Mouse (Mus musculus) induced T-regulatory cell, adult 2 months (primary cell): ENCODE data around the gene Dgki.

Experiments
- DNase-seq: peaks from one replicate; pipeline ENCODE4 v3.0.0-alpha.2; 2012; ENCODE audit warnings: low read depth

Dgki gene

DNA sequence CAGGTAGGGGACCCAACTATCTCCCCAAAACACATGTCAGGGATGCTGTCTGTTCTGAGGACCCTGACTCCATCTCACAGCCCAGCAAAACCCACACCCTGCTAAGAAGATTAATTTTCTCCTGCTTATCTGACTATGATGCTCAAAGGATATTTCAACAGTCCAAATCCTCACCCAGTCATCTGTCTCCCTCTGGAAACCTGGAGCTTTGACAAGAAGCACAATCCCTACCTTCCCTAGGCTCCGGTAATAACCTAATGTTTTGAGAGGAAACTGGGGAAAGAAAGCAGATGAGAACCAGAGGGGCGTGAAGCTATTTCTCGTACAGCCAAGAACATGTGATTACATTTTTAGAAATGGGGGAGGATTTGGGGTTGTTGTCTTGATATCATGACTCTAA is 392.8 kb downstream of the Dgki start:
- no peak for DNase-seq

DNA sequence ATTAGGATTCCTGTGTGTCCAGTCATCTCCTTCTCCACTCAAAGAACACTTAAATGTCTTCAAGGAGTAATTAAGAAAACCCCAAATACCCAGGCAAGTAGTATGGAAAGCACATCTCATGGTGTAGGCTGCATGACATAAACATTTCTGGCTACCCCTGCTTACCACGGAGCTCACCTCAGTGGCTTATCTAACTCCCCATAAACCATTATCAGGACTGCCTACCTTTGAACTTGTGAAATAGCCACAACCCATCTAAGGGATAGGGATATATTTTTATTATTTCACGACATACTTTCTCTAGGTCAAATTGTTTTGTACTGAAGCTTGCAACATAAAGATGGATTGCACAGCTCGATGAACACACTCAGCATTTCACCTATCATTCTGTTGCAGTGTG is 394.0 kb downstream of the Dgki start:
- DNase-seq = no peak

DNA sequence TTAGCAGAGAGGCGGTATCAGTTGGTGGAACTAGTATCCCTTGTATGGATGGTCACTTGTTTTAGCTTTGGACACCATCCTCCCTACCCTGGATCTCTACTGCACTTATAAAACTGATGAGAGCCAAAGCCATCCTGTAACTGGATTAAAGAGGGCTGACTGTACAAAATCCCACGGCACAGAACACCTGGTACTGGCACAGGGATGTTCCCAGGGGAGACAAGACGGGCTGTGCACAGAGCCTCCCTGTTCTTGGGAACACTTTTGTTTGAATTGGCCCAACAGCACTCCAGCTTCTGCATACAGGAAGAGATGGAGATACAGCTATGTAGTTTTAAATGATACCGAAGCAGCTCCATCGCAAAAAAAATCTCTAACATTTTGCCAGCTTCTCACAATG is 395.1 kb downstream of the Dgki start:
- no peak for DNase-seq

DNA sequence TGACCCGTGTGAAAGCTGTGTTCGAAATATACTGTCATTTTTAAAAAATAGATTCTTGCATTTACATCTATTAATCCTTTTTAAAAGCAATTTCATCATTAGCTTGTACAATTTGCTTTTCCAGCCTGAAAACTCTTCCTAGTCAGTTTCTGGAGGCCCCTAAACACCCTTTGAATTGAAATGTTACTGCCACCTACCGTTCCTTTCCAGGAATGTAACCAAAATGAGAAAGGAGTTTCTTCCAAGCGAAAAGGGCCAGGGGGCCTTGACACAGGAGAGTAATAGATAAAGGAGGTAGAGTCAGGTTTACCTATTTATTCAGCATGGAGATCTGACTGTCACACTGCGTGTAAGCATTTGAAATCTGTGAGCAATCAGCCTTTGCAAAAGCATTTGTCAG is 396.2 kb downstream of the Dgki start:
- DNase-seq = no peak

DNA sequence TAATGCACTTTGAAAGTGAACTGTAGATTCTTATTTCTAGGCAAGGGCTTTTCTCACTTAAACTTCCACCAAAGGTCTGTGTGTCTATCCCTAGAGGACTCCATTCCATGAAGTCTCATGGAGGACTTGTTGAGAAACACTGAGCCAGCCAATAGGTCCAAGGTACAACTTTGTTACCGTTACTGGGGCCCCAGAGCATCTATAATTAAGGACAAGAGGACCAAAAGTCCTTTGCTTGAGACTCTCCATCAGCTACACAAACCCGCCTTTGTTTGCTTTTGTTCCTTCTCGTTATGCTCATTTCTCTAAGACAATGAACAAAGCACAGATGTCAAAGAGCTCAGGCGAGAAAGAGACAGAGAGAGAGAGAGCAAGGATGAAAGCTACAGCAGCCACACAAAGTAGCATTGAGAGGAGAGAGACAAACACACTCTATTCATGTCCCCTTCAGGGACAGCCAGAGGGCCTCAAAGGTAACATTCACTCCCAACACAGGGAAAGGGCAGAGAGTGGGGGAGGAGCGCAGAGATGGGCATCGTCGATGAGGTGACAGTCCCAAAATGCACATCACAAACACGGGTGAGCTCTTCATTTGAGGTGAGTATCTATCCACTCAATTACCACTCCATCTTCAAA is 396.7 kb downstream of the Dgki start:
- DNase-seq = no peak

DNA sequence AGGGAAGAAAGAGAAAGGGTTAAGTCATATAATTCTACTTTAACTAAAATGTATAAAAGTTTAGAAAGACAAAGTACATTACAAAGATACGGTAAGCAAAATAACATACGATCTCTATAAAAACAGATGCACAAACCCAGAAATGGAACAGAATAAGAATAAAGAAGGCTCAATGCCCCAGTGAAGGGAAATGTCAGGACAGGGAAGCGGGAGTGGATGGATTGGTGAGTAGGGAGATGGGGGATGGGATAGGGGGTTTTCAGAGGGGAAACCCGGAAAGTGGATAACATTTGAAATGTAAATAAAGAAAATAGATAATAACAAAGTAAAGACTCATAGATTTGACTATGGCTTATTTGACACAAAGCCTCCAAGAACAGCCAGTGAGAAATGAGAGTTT is 400.1 kb downstream of the Dgki start:
- DNase-seq = no peak

DNA sequence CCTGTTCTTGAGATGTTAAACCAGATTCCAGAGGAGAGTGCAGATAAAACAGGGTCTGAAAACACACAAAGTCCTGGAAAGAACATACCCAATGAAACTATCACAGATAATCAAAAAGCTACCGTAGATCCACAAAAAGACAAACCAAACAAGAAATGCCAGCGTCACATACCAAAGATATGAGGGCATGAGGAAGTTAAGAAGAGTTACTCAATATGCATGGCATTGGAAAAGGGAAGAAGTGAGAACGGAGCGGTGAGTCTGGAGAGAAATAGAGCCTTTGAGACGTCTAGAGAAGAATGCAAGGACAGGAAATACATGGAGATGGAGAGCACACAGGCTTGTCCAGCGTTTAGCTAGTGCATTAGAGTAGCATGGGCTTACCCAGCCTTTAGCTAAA is 401.6 kb downstream of the Dgki start:
- DNase-seq = no peak

DNA sequence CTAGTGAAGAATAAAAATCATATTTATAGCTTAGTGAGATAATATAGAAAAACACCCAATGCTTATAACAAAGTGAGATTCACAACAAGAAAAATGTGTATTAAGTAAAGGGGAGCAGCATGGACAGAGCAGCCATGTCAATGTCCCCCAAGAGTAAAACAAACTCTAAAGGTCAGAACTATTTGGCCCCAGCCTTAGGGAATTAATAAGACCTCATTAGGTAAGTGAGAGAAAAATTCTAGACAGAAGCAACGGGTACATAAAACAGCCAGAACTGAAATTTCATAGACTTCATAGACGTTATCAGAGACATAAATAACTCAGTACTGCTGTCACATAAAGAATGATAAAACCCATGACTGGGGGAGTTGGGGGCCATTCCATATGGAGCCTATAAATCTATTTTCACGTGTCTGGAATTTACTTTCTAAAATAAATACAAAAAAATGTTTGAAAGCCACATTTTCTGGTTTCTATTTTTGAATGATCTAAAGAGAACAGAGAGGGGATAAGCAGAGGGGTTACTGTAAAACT is 402.3 kb downstream of the Dgki start:
- no peak for DNase-seq

DNA sequence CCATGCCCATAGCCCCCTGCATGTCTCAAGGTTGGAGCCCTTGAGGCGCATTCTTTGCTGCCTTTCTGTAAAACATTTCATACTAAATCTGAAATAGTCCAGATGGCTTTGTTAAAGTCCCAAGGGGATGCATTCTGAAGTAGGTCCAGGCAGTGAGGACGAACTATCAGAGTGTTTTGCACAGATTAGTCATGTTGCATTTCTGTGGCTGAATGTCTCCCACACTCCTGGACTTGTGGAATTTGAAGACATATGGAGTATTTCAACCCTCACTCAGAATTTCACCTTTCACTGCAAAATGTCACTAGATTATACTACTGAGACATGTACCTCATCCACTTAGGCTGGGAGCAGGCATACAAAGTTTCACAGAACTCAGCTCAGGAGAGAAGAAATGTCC is 403.3 kb downstream of the Dgki start:
- no peak for DNase-seq

DNA sequence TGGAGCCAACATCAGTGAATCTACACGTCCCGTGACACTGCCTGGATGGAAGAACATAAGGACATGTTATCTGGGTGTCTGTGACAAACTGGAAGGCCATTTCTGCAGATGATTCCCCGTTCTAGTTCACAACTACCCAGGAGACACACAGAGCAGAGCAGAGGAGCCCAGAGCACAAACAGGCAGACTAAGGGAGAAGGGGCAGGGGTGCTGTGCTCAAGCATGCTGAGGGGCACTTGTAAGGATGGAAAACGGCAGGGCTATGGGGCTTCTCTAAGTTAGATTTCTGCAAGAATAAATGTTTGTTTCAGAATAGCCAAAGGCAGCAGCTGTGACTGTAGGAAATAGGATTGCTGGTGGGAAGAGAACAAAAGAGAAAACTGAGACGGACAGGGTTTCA is 408.2 kb downstream of the Dgki start:
- no peak for DNase-seq

DNA sequence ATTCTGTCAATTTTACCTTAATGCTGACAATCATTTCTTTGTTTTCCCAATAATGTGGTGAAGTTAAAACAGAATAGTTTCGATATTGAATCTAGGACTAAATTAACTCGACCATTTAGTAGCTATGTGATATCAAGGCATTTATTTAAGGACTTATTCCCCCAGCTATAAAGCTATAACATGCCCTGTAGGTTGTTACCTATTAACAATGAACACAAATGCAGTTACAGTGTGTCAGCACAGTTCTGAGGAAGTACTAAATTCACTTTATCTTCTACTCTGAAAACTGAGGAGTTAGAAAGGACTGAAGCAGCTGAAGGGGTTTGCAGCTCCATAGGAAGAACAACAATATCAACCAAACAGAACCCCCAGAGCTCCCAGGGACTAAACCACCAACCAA is 409.2 kb downstream of the Dgki start:
- DNase-seq = no peak

DNA sequence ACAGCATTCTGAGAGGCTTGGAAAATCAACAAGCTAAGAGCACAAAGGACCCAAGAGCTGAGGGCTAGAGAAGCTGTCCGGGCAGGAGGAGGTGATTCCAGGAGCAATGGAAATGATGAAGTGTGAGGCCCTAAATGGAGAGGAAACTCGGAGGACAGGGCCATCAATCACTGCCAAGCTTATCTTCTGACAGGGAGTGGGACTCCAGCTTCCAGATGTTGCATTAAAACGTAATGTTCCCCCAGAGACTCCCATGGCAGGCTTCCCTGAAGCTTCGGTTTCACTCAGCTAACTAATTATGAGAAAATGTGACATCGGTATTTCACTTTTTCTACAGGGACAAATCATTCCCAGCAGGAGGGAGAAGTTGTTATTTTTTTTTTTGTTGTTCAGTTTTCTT is 409.7 kb downstream of the Dgki start:
- no peak for DNase-seq

DNA sequence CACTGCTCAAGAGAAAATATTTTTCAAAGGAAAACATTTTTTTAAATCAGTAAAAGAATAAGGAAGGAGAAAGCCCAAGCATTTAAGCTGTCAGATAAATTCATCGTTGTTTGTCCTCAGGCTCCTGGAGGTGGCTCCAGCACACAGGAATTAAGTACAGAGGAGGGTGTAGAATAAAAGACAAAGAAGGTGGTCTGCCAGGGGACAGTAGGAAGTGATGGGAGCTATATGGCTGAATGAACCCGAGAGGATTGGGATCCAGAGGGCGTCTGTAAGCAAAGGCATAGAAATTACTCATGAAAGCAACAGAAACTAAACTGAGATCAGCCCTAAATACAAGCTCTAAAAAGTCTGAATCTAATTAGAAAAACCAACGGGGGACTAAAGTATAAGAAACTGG is 418.7 kb downstream of the Dgki start:
- DNase-seq = no peak

DNA sequence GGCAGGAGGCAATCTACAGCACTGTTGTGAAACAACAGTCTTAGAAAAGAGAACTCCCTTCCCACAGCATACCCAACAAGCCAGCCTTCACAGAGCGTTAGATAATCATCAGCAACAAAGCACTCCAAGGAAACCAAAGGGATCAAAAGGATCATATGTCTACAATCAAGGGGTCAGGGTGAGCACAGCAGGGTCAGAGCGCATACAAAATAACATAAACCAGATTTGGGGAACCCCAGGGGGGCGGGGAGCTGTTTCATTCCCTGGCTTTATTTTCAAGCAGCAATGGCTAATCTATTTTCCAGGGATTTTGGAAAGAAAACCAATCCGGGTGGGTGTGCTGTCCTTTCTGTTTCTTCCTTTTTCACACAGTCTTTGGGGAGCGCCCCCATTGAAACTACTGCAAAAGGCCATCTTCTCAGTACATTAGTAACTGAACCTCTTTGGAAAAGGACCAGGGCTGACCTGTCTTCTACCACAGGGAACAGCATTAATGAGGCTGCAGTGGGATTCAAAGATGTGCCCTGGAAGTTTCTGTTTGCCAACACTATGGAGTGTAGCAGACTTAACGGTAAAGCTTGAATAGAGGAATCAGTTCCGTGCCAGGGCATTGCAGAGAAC is 419.2 kb downstream of the Dgki start:
- no peak for DNase-seq

DNA sequence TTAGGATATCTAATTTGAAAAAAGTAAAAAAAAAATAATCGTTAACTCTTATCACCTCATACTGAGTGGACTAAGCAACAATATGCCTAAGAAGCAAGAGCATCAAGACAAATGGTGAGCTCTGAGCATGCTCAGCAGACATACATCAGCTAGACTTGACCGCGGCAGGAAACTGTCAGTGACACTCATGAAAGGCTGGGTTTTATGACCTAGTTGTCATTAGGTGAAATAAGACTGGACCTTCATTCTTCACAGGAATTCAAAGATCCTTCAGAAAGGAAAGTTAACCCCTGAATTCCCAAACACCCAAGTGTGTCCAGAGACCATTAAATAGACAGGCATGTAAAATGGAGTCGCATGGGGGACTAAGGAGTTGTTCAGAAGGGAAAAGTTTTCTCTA is 422.6 kb downstream of the Dgki start:
- no peak for DNase-seq

DNA sequence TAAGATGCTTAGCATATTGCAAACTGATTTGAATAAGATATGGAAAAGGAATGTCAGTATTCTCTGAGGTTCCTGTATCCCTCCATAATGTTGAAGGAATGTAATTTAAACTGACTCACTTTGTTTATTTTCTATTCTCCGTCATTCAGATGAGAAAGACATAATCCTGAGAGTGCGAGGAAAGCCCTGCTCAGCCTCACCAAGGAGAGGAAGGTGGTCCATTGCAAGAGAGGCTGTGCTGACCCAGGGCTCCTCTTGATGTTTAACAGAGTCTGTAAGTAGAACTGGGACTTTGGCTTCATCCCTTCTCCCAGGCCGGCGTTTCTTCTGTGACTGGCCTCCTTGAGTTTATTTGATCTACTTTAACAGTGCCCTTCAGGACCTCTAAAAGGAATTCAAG is 423.6 kb downstream of the Dgki start:
- DNase-seq = no peak

DNA sequence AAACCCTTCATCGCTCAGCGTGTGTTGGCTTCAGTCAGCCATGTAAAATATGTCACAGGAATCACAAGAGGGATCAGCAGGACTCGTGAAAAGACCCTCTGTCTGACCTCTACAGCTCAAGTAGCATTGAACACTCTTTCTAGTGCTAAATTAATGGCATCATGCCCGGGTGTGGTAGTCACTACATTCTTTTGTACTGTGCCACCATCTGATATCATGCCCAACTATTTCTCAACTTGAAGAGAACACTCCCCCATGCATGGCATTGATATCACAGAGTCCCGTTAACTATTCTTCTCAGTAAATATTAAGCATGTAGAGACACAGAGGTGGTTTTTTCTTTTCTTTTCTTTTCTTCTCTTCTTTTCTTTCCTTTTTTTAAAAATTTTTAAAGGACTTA is 424.1 kb downstream of the Dgki start:
- no peak for DNase-seq

DNA sequence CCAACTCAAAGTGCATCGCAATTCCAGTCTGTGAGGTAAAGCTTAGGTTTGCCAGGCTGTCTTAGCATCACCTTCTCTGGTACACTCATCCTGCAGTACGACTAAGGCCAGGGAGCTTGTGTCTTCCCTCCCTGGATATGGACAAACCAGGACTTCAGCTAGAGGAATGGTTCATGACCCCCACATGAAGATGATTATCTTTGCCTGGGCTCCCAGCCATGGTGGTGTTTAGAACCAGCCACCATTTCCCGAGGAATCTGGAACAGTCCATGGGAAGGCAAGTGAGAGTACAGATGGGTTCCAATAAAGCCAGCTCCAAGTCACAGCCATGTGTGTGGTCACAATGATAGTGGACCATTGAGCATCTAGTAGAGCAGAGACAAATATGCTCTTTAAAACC is 427.1 kb downstream of the Dgki start:
- DNase-seq = no peak

DNA sequence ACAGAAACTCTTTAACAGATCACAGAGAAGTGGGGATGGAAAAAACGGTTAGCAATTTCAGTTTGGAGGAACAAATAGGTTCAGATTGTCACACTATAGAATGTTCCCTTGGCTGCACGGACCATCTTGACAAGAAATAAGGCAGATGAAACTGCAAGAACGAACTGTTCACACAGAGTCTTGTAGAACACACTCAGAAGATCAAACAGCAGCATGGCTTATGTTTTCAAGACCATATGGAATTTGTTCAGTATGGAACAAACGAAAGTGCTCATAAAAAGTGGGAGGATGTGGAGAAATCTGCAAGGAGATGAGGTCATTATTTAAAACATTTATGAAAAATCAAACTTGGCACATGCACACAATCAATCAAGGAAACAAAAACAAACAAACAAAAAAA is 431.8 kb downstream of the Dgki start:
- DNase-seq = no peak

DNA sequence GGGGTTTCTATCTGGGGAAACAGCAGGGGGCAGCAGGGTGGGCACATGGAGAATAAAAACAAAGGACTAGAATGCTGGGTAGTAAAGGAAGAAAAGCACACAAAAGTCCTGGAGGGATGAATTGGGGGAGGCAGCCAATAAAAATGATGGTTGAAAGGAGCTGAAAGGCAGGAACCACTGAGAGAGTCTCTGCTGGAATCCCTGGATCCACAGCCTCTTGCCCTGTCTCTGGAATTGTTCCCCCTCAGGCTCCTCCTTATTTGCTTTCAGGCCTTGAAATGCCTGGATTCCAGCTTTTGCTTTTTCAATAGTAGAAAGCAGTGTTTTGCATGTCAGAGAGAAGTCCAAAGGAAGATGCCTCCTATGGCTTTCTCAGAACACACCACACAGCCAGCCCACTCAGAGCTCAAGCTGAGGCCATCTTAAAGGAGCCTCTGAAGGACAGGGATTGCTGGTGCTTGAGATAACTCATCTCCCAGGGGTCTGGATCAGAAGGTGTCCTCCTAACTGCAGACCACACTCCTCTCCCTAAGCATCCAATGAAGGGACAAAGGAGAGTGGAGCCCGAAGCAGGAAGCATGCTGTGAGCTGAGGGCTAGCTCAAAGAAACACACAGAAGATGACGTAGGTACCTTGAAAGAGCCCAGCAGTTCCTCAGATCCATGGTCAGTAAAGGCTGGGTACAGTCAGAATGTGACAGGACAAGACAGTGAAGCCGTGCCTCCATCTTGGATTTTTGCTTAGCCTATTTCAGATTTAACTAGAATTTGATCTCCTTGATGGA is 441.5 kb downstream of the Dgki start:
- DNase-seq = no peak

DNA sequence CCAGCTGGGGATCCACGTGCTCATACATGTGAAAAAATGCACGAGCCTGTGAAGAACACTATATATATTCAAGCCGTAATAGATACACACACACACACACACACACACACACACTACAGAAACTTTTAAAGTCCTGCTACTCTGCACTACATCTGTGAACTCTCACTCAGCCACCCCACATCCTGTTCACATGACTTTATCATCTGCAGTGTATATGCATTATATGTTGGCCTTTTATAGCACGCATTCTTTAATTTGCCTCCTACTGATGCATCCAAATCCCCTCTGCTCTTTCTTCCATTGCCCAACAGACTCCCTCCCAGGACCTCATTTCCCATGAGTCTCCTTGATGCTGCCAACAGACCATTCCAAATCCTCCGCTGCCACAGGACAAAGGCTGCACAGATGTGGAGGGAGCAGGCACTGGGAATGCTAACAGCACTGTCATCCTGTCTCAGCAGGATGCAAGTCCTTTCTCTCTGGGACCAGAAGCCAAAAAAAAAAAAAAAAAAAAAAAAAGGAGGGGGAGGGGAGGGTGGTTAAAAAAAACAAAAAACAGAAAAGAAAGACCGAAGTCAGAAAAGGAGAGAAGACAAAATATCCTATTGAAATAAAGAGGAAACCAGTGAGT is 442.2 kb downstream of the Dgki start:
- no peak for DNase-seq

DNA sequence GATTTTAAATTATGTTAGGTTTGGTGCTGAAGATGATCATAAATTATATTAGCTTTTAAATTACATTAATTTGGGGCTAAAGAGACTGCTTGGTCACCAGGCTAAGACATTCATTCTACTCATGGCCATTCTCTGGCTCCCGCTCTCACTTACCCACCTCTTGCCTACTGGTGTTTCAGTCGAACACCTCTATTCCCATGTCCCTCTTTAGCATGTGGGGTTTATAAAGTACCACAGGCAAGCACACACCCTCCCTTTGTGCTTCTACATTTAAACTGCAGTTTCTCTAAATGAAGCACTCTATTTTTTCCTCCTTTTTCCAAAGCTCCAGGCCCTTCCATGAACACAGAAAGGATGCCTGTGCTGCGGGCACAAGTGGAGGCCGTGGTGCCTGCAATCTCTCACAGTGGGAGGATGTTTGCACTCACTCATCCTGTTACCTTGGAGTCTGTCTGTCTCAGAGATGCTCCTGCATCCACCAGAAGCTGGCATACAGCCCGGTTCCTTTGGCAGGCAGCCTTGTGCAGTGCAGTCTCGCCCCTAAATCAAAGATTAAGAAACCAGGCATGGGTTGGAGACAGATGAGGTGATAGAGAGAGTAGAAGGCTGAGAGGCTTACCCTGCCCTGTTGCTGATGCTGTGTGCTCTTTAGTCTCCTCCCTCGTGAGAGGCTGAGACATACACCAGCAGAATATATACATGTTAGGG is 449.4 kb downstream of the Dgki start:
- DNase-seq = no peak
